Mouse (Mus musculus): ENCODE data around the gene Mterf4. TPM values are rescaled to one million over a fixed set of nuclear protein-coding genes. Genes with fewer than 3 reads are reported as not detected.

Gene Mterf4
- polyA plus RNA-seq, 1 experiment = 36.1 TPM

DNA sequence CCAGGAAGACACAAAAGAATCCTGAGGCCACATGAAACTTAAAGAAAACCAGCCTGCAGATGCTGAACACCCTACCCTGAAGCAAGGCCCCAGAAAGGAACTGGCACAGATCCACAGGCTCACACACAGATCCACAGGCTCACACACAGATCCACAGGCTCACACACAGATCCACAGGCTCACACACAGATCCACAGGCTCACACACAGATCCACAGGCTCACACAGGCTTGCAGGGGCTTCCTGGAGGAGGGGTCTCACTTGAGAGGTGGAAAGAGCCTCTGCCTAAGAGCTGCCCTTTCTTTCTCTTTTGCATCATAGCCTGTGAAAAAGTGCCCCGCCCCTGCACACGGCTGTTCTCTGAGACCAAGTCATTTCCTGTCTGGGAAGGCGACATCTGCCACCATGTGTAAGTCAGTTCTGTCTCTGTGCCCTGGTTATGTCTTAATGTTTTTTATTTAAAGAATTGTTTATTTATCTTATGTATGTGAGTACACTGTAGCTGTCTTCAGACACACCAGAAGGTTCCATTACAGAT, 16.0 kb downstream of the Mterf4 start:
- H3K4me3 ChIP-seq (ENCODE audit: insufficient read depth, low read depth, low read length) = no peak overlapping the region
- no peak overlapping the region for H3K27ac ChIP-seq (replicated peaks; ENCODE audit: low read depth, low read length)
- no peaks in the 10 kb centered on the region for H3K4me1 ChIP-seq (ENCODE audit: control insufficient read depth, insufficient read depth, insufficient read length, low read length)

DNA sequence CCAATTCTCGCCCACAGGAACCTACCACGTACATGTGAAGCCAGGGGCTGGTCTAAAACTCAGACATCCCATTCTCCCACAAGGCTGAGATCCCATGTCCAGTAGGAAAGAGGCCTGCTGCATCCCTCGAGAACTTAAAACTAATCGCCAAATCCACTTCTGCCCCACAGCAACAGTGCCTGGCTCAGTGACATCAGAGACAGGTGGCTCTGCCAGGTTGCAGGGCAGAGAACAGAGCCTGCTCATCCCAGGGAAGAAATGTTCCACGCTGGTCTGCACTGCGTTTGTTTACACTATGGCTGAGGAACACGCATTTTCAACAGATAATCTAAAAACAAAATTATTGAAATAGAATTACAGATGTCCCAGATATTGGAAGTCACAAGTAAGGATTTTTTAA, 28.7 kb downstream of the Mterf4 start:
- H3K4me1 ChIP-seq (ENCODE audit: control insufficient read depth, insufficient read depth, insufficient read length, low read length) = no peaks in the 10 kb centered on the region
- H3K27ac ChIP-seq (replicated peaks; ENCODE audit: low read depth, low read length) = no peak overlapping the region
- no peak overlapping the region for H3K4me3 ChIP-seq (ENCODE audit: insufficient read depth, low read depth, low read length)

GRCm38 (mm10) chr1:93275561-93275960, 30.2 kb downstream of the Mterf4 start:
- H3K27ac ChIP-seq (replicated peaks; ENCODE audit: low read depth, low read length) = no peak overlapping the region
- no peak overlapping the region for H3K4me3 ChIP-seq (ENCODE audit: insufficient read depth, low read depth, low read length)
- no peaks in the 10 kb centered on the region for H3K4me1 ChIP-seq (ENCODE audit: control insufficient read depth, insufficient read depth, insufficient read length, low read length)

DNA sequence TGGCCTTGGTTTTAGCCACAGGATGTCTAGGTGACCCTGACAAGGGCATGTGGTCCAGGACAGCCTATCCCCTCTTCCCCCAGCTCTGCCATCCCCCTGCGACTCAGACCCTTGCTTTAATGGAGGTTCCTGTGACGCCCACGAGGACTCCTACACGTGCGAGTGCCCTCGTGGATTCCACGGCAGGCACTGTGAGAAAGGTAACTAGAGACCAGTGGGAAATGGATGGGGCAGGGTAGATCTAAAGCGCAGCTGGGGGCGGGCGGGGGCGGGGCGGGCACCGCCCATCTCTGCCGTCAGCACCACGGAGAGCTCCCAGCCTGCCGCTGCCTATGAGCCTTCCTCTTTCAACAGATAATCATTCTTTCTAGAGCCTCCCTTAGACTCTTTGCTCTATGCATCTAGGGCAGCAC, 33.3 kb downstream of the Mterf4 start:
- H3K27ac ChIP-seq (replicated peaks; ENCODE audit: low read depth, low read length) = no peak overlapping the region
- H3K4me1 ChIP-seq (ENCODE audit: control insufficient read depth, insufficient read depth, insufficient read length, low read length) = no peaks in the 10 kb centered on the region
- H3K4me3 ChIP-seq (ENCODE audit: insufficient read depth, low read depth, low read length) = no peak overlapping the region

DNA sequence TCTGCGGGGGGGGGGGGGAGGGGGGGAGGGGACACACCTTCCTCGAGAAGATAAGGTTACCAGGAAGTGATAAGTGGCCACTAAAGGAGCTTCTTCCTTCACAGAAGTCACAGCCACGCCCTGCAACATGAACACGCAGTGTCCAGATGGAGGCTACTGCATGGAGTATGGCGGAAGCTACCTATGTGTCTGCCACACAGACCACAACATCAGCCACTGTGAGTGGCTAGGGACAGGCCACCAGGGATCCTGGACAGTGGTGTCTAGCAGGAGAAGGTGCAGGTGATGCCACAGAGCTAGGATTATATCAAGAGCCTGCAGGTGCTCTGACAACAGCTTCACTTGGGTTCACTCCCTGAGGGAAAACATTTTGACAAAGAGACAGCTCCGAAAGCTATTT, 34.0 kb downstream of the Mterf4 start:
- Histone ChIP-seq H3K4me1 (ENCODE audit: control insufficient read depth, insufficient read depth, insufficient read length, low read length) (no peaks in the 10 kb centered on the region), H3K27ac (replicated peaks; ENCODE audit: low read depth, low read length) (no peak overlapping the region), H3K4me3 (ENCODE audit: insufficient read depth, low read depth, low read length) (no peak overlapping the region)

- H3K27ac ChIP-seq (replicated peaks; ENCODE audit: low read depth, low read length) = no peak overlapping the region
- H3K4me1 ChIP-seq (ENCODE audit: control insufficient read depth, insufficient read depth, insufficient read length, low read length) = no peaks in the 10 kb centered on the region
Measured at GRCm38 (mm10) chr1:93270516-93271240, 35.0 kb downstream of the Mterf4 start.

GRCm38 (mm10) chr1:93268246-93268645, 37.5 kb downstream of the Mterf4 start:
- no peaks in the 10 kb centered on the region for H3K4me1 ChIP-seq (ENCODE audit: control insufficient read depth, insufficient read depth, insufficient read length, low read length)
- H3K27ac ChIP-seq (replicated peaks; ENCODE audit: low read depth, low read length) = no peak overlapping the region
- H3K4me3 ChIP-seq (ENCODE audit: insufficient read depth, low read depth, low read length) = no peak overlapping the region

More at GRCm38 (mm10) chr1:93270516-93271240, 35.0 kb downstream of the Mterf4 start:
- no peak overlapping the region for H3K4me3 ChIP-seq (ENCODE audit: insufficient read depth, low read depth, low read length)

DNA sequence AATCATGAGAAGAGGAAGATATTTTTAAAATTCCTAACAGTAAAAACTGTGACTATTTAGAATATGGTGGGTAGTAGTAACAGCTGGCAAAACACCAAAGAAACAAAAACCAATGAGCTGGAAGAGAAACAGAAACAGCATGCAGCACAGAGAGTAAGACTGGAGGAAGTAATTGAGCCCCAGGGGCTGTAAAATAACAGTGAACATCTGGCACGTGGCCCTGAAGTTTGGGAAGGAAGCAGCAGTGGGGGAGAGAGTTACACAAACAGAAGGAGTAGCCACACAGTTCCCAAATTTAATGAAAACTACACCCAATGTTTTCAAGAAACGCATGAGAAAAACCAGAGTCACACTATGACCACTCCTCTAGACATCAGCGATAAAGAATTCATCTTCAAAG, 38.5 kb downstream of the Mterf4 start:
- no peak overlapping the region for H3K4me3 ChIP-seq (ENCODE audit: insufficient read depth, low read depth, low read length)
- no peak overlapping the region for H3K27ac ChIP-seq (replicated peaks; ENCODE audit: low read depth, low read length)
- no peaks in the 10 kb centered on the region for H3K4me1 ChIP-seq (ENCODE audit: control insufficient read depth, insufficient read depth, insufficient read length, low read length)

GRCm38 (mm10) chr1:93257560-93257959, 48.2 kb downstream of the Mterf4 start:
- no peak overlapping the region for H3K27ac ChIP-seq (replicated peaks; ENCODE audit: low read depth, low read length)
- no peaks in the 10 kb centered on the region for H3K4me1 ChIP-seq (ENCODE audit: control insufficient read depth, insufficient read depth, insufficient read length, low read length)
- H3K4me3 ChIP-seq (ENCODE audit: insufficient read depth, low read depth, low read length) = no peak overlapping the region

GRCm38 (mm10) chr1:93255761-93256160, 50.0 kb downstream of the Mterf4 start:
- H3K4me1 ChIP-seq (ENCODE audit: control insufficient read depth, insufficient read depth, insufficient read length, low read length) = no peaks in the 10 kb centered on the region
- no peak overlapping the region for H3K27ac ChIP-seq (replicated peaks; ENCODE audit: low read depth, low read length)

GRCm38 (mm10) chr1:93252586-93252985, 53.1 kb downstream of the Mterf4 start:
- no peak overlapping the region for H3K4me3 ChIP-seq (ENCODE audit: insufficient read depth, low read depth, low read length)
- H3K27ac ChIP-seq (replicated peaks; ENCODE audit: low read depth, low read length) = no peak overlapping the region
- no peaks in the 10 kb centered on the region for H3K4me1 ChIP-seq (ENCODE audit: control insufficient read depth, insufficient read depth, insufficient read length, low read length)

More at GRCm38 (mm10) chr1:93255761-93256160, 50.0 kb downstream of the Mterf4 start:
- H3K4me3 ChIP-seq (ENCODE audit: insufficient read depth, low read depth, low read length) = no peak overlapping the region

Other genes with a start within 250 kb of the Mterf4 start
- not detected in 2 replicates for gene Kif1a, start 204.0 kb downstream of the Mterf4 start, polyA plus RNA-seq (2012; ENCODE audit: insufficient read depth, insufficient read length, missing spikeins)
- gene Agxt, start 170.7 kb downstream of the Mterf4 start, polyA plus RNA-seq (2012; ENCODE audit: insufficient read depth, insufficient read length, missing spikeins) = not detected in 2 replicates
- gene 2310007B03Rik, start 145.0 kb downstream of the Mterf4 start, polyA plus RNA-seq (2012; ENCODE audit: insufficient read depth, insufficient read length, missing spikeins) = not detected in 2 replicates
- gene Crocc2, start 137.2 kb downstream of the Mterf4 start, polyA plus RNA-seq (2012; ENCODE audit: insufficient read depth, insufficient read length, missing spikeins) = not detected in 2 replicates
- 2.3 and 4.7 TPM in 2 replicates for gene Sned1, start 70.1 kb downstream of the Mterf4 start, polyA plus RNA-seq (2012; ENCODE audit: insufficient read depth, insufficient read length, missing spikeins)
- gene Ppp1r7, start 36.9 kb upstream of the Mterf4 start, polyA plus RNA-seq (2012; ENCODE audit: insufficient read depth, insufficient read length, missing spikeins) = 18.0 and 21.8 TPM in 2 replicates
- gene Pask, start 37.6 kb upstream of the Mterf4 start, polyA plus RNA-seq (2012; ENCODE audit: insufficient read depth, insufficient read length, missing spikeins) = 0.42 TPM in 1 of 2 replicates, not detected in the other
- gene Ano7, start 68.0 kb upstream of the Mterf4 start, polyA plus RNA-seq (2012; ENCODE audit: insufficient read depth, insufficient read length, missing spikeins) = not detected in 2 replicates
- gene Hdlbp, start 172.9 kb upstream of the Mterf4 start, polyA plus RNA-seq (2012; ENCODE audit: insufficient read depth, insufficient read length, missing spikeins) = 109 and 148 TPM in 2 replicates
- 3.4 and 8.6 TPM in 2 replicates for gene Farp2, start 206.2 kb upstream of the Mterf4 start, polyA plus RNA-seq (2012; ENCODE audit: insufficient read depth, insufficient read length, missing spikeins)

Data from brown adipose tissue, adult 24 weeks (tissue).